Mouse (Mus musculus) CH12F3 (cell line): ENCODE data around the gene Ino80e.

Experiments
- in situ Hi-C: fragments of 300-500 bp; cut with MboI; formaldehyde crosslinking; loops from 2 replicates; pipeline ENCODE4 v1.14.3; 2020; ENCODE audit warnings: low sequenced_read_pairs

Ino80e gene

GRCm38 (mm10) chr7:126816494-126816893 lies 45.7 kb downstream of the Ino80e start:
- in situ Hi-C loops, result no loop called here

GRCm38 (mm10) chr7:126815726-126816222 lies 46.4 kb downstream of the Ino80e start:
- in situ Hi-C loops, result no loop called here

GRCm38 (mm10) chr7:126809723-126810369 lies 52.3 kb downstream of the Ino80e start:
- in situ Hi-C loops, result no loop called here

GRCm38 (mm10) chr7:126808703-126809455 lies 53.3 kb downstream of the Ino80e start:
- in situ Hi-C loops, result no loop called here

GRCm38 (mm10) chr7:126807405-126807804 lies 54.8 kb downstream of the Ino80e start:
- in situ Hi-C loops, result no loop called here

DNA sequence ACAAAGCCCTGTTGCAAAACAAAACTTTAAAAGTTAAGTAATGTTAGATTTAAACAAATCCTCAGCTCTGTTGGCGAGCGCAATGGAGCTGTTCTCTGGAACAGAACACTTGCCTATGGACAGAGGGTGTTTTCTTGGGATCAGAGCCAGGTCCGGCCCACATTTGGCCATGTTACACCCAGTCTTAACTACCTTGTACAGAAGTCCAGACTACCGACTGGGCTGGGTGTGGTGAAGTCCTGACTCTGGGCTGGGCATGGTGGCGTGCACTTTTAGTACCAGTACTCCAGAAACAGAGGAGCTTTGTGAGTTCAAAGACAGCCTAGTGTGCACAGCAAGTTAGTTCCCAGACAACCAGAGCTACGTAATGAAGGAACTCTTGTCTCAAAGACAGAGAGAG lies 55.2 kb downstream of the Ino80e start:
- in situ Hi-C loops, result no loop called here

GRCm38 (mm10) chr7:126803751-126804150 lies 58.4 kb downstream of the Ino80e start:
- in situ Hi-C loops, result no loop called here

- in situ Hi-C loops, result no loop called here
Observed at GRCm38 (mm10) chr7:126803181-126803580, 59.0 kb downstream of the Ino80e start.

GRCm38 (mm10) chr7:126802134-126802889 lies 59.9 kb downstream of the Ino80e start:
- in situ Hi-C loops, result no loop called here

- in situ Hi-C loops, result no loop called here
Observed at GRCm38 (mm10) chr7:126801057-126801422, 61.1 kb downstream of the Ino80e start.
